Comparison of ENCODE assay signal across 8 mouse cellular contexts in the genomic region with DNA sequence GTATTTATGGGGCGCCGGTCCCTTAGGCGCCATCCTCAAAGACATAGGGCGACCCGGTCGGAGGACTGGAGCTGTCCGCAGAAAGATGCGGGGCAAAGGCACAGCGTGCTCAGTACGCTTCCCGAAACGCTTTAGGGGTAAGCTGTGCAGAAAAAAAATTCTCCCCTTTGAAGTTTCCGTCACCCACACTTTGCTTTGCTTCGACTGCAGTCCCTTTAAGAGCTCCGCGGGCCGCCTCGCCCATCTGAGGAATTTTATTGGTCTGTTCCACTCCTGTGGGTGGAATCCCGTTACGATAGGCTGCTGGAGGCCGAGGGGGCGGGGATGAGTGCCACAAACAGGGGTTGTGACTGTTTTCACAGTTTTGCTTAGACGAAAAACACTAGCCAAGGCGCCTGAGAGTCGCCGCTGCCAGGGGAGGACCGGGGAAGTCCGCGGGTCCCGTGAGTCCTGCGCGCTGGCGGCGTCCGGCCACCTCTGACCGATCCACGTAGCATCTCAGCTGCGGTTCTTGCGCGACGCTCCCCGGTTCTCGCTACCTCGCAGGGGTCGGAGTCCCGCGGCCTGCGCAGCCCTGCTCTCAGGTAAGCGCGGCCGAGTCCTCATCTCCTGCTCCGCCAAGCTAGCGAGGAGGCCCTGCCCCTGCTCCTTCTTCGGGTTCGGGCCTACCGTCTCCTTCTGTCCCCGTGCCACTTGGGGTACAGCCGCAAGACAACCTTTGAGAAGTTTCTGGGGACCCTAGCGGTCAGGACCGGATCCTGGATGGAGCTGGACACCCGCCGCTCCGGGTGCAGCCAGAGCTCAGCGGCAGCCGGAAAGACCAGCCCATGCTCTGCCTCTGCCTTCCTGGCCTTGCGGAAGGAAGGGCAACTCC. TPM values are rescaled to one million over a fixed set of nuclear protein-coding genes. Genes with fewer than 3 reads are reported as not detected.
DNase-seq lines count a peak whose midpoint lies in the region; ATAC-seq and TF ChIP-seq lines count a peak whose summit lies in the region.

A gene (plus strand): TSS at position 305 of the 874 bp plus-strand sequence.

- WGBS in cerebellum, adult 2 months, result under 1% methylated on average over 66 of the region's 66 CpGs
- WGBS in lung, embryonic 16.5 days, result under 1% methylated on average over 66 of the region's 66 CpGs

- H3K9ac ChIP-seq in MEL (ENCODE audit: control insufficient read depth, low read depth, low read length, poor library complexity, severe bottlenecking), result peak within 1 kb of the TSS; percentile 90
- H3K9ac ChIP-seq in lung, embryonic 16.5 days (ENCODE audit: low read length), result peak within 1 kb of the TSS; percentile 88

- peak within 1 kb of the TSS; percentile 61 to 91 for H3K4me3 ChIP-seq in MEL (ENCODE audit: control insufficient read depth in 1 of 2, insufficient read depth in 1 of 2, low read depth in 2 of 2, low read length in 2 of 2)
- peak within 1 kb of the TSS; percentile 87 for H3K4me3 ChIP-seq in cerebellum, adult 2 months (replicated peaks; ENCODE audit: insufficient read depth, low read depth, low read length)
- H3K4me3 ChIP-seq in lung, embryonic 16.5 days (ENCODE audit: low read length), result peak within 1 kb of the TSS; percentile 83

- no peak for TF ChIP-seq RAD21 in MEL (IDR thresholded peaks at IDR 0.05; ENCODE audit: low read depth, low read length)

- no peaks in the 10 kb centered on the region for H3K27me3 ChIP-seq in MEL (ENCODE audit: control insufficient read depth in 1 of 2, insufficient read depth in 2 of 2, low read length in 2 of 2)
- H3K27me3 ChIP-seq in cerebellum, adult 2 months (ENCODE audit: control insufficient read depth, insufficient read depth, low read length), result no peaks in the 10 kb centered on the region
- no peaks in the 10 kb centered on the region for H3K27me3 ChIP-seq in lung, embryonic 16.5 days (ENCODE audit: control insufficient read depth, insufficient read depth, low read depth, low read length)

- H3K4me2 ChIP-seq in lung, embryonic 16.5 days (ENCODE audit: low read depth, low read length), result peak within 1 kb of the TSS; percentile 77

- peak within 1 kb of the TSS; percentile 58 for H3K27ac ChIP-seq in MEL (ENCODE audit: control insufficient read depth, low read depth, low read length)
- H3K27ac ChIP-seq in cerebellum, adult 2 months (ENCODE audit: insufficient read depth, low read length), result peak within 1 kb of the TSS; percentile 88
- H3K27ac ChIP-seq in lung, embryonic 16.5 days (ENCODE audit: low read length), result peak within 1 kb of the TSS; percentile 95

- DNase-seq in MEL (ENCODE audit: low read depth, low spot score), result peak; percentile 99
- DNase-seq in cerebellum, adult 2 months, result peak; percentile 95 to 97
- peak; percentile 96 for DNase-seq in forelimb bud, embryonic 11.5 days (ENCODE audit: low read depth, low spot score)
- peak; percentile 90 for DNase-seq in layer of hippocampus, adult 9-10 months (ENCODE audit: low spot score)
- peak; percentile 73 for DNase-seq in ovary, postnatal 10 days (ENCODE audit: low spot score)
- DNase-seq in thymus, postnatal 10 days (ENCODE audit: low spot score in 2 of 2), result peak; percentile 92 to 95

- peak; percentile 80 to 83 for ATAC-seq in hematopoietic stem cell, adult 5-6 weeks (replicated peaks in 1 of 2; ENCODE audit: insufficient read depth in 1 of 2, low FRiP score in 2 of 2, low TSS enrichment in 1 of 2, low read depth in 1 of 2, poor library complexity in 2 of 2, severe bottlenecking in 2 of 2)
- ATAC-seq in lung, embryonic 16.5 days (ENCODE audit: low read depth), result peak; percentile 89

- peaks cover 0 to 10% of the 10 kb centered on the region in 2 experiments; a peak in 2 of 4 replicates for H3K36me3 ChIP-seq in MEL (ENCODE audit: control insufficient read depth in 1 of 2, insufficient read depth in 2 of 2, low read length in 2 of 2)
- no peaks in the 10 kb centered on the region; the same call in 1 of the 2 replicates for H3K36me3 ChIP-seq in lung, embryonic 16.5 days (ENCODE audit: control insufficient read depth, insufficient read depth, low read length)

- H3K4me1 ChIP-seq in MEL (ENCODE audit: control insufficient read depth in 1 of 2, insufficient read depth in 2 of 2, low read length in 2 of 2), result peaks cover 0 to 20% of the 10 kb centered on the region in 2 experiments; a peak in 2 of 4 replicates
- peaks cover 44% of the 10 kb centered on the region for H3K4me1 ChIP-seq in cerebellum, adult 2 months (ENCODE audit: control insufficient read depth, insufficient read depth, low read length)
- peaks cover 42% of the 10 kb centered on the region for H3K4me1 ChIP-seq in lung, embryonic 16.5 days (replicated peaks; ENCODE audit: control insufficient read depth, insufficient read depth, low read length)

- TF ChIP-seq CTCF in MEL (IDR thresholded peaks at IDR 0.05 in 2 of 3, conservative IDR thresholded peaks at IDR 0.05 in 1 of 3; ENCODE audit: control insufficient read depth in 1 of 3, insufficient read depth in 1 of 3, low read depth in 2 of 3, low read length in 3 of 3, poor library complexity in 1 of 3, severe bottlenecking in 1 of 3), result no peak
- TF ChIP-seq CTCF in cerebellum, adult 2 months (IDR thresholded peaks at IDR 0.05; ENCODE audit: borderline replicate concordance, insufficient read depth, low read depth, low read length), result no peak

- H3K9me3 ChIP-seq in MEL (replicated peaks; ENCODE audit: insufficient read depth, low read length), result no peaks in the 10 kb centered on the region
- H3K9me3 ChIP-seq in lung, embryonic 16.5 days (ENCODE audit: control insufficient read depth, low read length), result no peaks in the 10 kb centered on the region

- TF ChIP-seq EP300 in MEL (IDR thresholded peaks at IDR 0.05; ENCODE audit: low read depth in 1 of 2, low read length in 2 of 2), result no peak

- H3K79me2 ChIP-seq in MEL (ENCODE audit: control insufficient read depth, insufficient read depth, low read length, poor library complexity), result peaks cover 25% of the 10 kb centered on the region

- TF ChIP-seq POLR2A in MEL (IDR thresholded peaks at IDR 0.05; ENCODE audit: control insufficient read depth in 1 of 2, insufficient read depth in 1 of 2, low read depth in 1 of 2, low read length in 2 of 2, poor library complexity in 1 of 2), result peak; percentile 51 to 78
- TF ChIP-seq POLR2A in cerebellum, adult 2 months (IDR thresholded peaks at IDR 0.05; ENCODE audit: borderline replicate concordance, insufficient read depth, low read length), result peak; percentile 59

TF ChIP-seq in MEL, 35 proteins besides CTCF, POLR2A, EP300 and RAD21:
- no peak for TF ChIP-seq MYB (IDR thresholded peaks at IDR 0.05; ENCODE audit: low read depth, low read length)
- TF ChIP-seq TBP (IDR thresholded peaks at IDR 0.05; ENCODE audit: low read depth, low read length), result peak; percentile 79
- 0 out of 2 replicates have a peak, but pooled peaks have one; percentile 45 for TF ChIP-seq MYC (IDR thresholded peaks at IDR 0.05; ENCODE audit: low read depth, low read length)
- peak; percentile 99 for TF ChIP-seq SIN3A (IDR thresholded peaks at IDR 0.05; ENCODE audit: low read length)
- TF ChIP-seq ETS1 (IDR thresholded peaks at IDR 0.05; ENCODE audit: low read depth, low read length), result no peak
- peak; percentile 66 for TF ChIP-seq NELFE (IDR thresholded peaks at IDR 0.05; ENCODE audit: low read depth, low read length)
- no peak for TF ChIP-seq POLR2AphosphoS5 (IDR thresholded peaks at IDR 0.05; ENCODE audit: borderline replicate concordance, low read depth, low read length)
- peak; percentile 92 for TF ChIP-seq MXI1 (IDR thresholded peaks at IDR 0.05; ENCODE audit: low read depth, low read length)
- peak; percentile 83 for TF ChIP-seq HCFC1 (IDR thresholded peaks at IDR 0.05; ENCODE audit: low read depth, low read length)
- TF ChIP-seq ZNF384 (IDR thresholded peaks at IDR 0.05; ENCODE audit: low read depth, low read length), result no peak
- TF ChIP-seq MEF2A (IDR thresholded peaks at IDR 0.05; ENCODE audit: extremely low read depth, insufficient replicate concordance, low read depth, low read length, poor library complexity, severe bottlenecking), result no peak
- TF ChIP-seq UBTF (IDR thresholded peaks at IDR 0.05; ENCODE audit: borderline replicate concordance, insufficient read depth, low read depth, low read length), result peak; percentile 64; the same call in 1 of the 2 replicates
- 0 out of 2 replicates have a peak, but pooled peaks have one; percentile 43 for TF ChIP-seq ELF1 (IDR thresholded peaks at IDR 0.05; ENCODE audit: low read depth, low read length)
- no peak for TF ChIP-seq GABPA (IDR thresholded peaks at IDR 0.05; ENCODE audit: low read depth, low read length)
- no peak for TF ChIP-seq USF2 (IDR thresholded peaks at IDR 0.05; ENCODE audit: borderline replicate concordance in 1 of 2, insufficient read depth in 1 of 2, low read depth in 1 of 2, low read length in 2 of 2)

RNA-seq across cellular contexts. Expression of the gene that starts here (rescaled TPM):
- total RNA-seq in MEL (2012; rRNA removed), result 20.3 and 22.9 TPM in 2 replicates
- polyA plus RNA-seq in MEL (2012; ENCODE audit: insufficient read depth in 1 of 2, insufficient read length in 2 of 2, low read depth in 1 of 2, low replicate concordance in 2 of 2, missing spikeins in 1 of 2), result 10 to 100 TPM in 1 of 2 experiments, not detected in 1; 42.4 TPM
- polyA plus RNA-seq in cerebellum, adult 2 months (2012; rRNA removed), result 206 and 236 TPM in 2 replicates
- 27.5 and 50.7 TPM in 2 replicates for total RNA-seq in hematopoietic stem cell, adult 5-6 weeks (2017)
- polyA plus RNA-seq in lung, embryonic 16.5 days (2015; fragmentation: Nextera tagmentation; extraction: Ambion mirVana), result 80.1 and 85.3 TPM in 2 replicates

Comparison
In these comparisons a context has a peak if more than half of its experiments do, and no peak if none do; other contexts are left out.
1. Peak in every context shown above with its lines: DNase-seq, ATAC-seq, H3K4me3 ChIP-seq and H3K27ac ChIP-seq.